Mouse (Mus musculus): Measurements from ENCODE around the gene Atp9a.

Atp9a gene

GRCm38 (mm10) chr2:168660344-168660743, 81.9 kb downstream of the Atp9a start:
- in situ Hi-C loops (cut with MboI; ENCODE audit: low pct_unique_long_range_greater_than_20kb in 1 of 2, low sequenced_read_pairs in 2 of 2, unreplicated experiment in 1 of 2) = no loop called here

GRCm38 (mm10) chr2:168658551-168658950, 83.7 kb downstream of the Atp9a start:
- in situ Hi-C loops (cut with MboI; ENCODE audit: low pct_unique_long_range_greater_than_20kb in 1 of 2, low sequenced_read_pairs in 2 of 2, unreplicated experiment in 1 of 2) = no loop called here

- in situ Hi-C loops (cut with MboI; ENCODE audit: low pct_unique_long_range_greater_than_20kb in 1 of 2, low sequenced_read_pairs in 2 of 2, unreplicated experiment in 1 of 2) = no loop called here
These were observed 85.5 kb downstream of the Atp9a start for GRCm38 (mm10) chr2:168656569-168657308.

GRCm38 (mm10) chr2:168654983-168655669, 87.1 kb downstream of the Atp9a start:
- in situ Hi-C loops (cut with MboI; ENCODE audit: low pct_unique_long_range_greater_than_20kb in 1 of 2, low sequenced_read_pairs in 2 of 2, unreplicated experiment in 1 of 2) = no loop called here

GRCm38 (mm10) chr2:168654482-168654881, 87.7 kb downstream of the Atp9a start:
- in situ Hi-C loops (cut with MboI; ENCODE audit: low pct_unique_long_range_greater_than_20kb in 1 of 2, low sequenced_read_pairs in 2 of 2, unreplicated experiment in 1 of 2) = no loop called here

- in situ Hi-C loops (cut with MboI; ENCODE audit: low pct_unique_long_range_greater_than_20kb in 1 of 2, low sequenced_read_pairs in 2 of 2, unreplicated experiment in 1 of 2) = no loop called here
These were observed 90.5 kb downstream of the Atp9a start for GRCm38 (mm10) chr2:168651757-168652156.

GRCm38 (mm10) chr2:168648171-168648570, 94.0 kb downstream of the Atp9a start:
- in situ Hi-C loops (cut with MboI; ENCODE audit: low pct_unique_long_range_greater_than_20kb in 1 of 2, low sequenced_read_pairs in 2 of 2, unreplicated experiment in 1 of 2) = loop anchor here in 1 of 2 experiments (25.0 kb wide), 1 partner anchor 386 kb away; no protein-coding TSS in a partner anchor

GRCm38 (mm10) chr2:168644855-168645254, 97.4 kb downstream of the Atp9a start:
- in situ Hi-C loops (cut with MboI; ENCODE audit: low pct_unique_long_range_greater_than_20kb in 1 of 2, low sequenced_read_pairs in 2 of 2, unreplicated experiment in 1 of 2) = loop anchor here in 1 of 2 experiments (25.0 kb wide), 1 partner anchor 383 kb away; no protein-coding TSS in a partner anchor

- in situ Hi-C loops (cut with MboI; ENCODE audit: low pct_unique_long_range_greater_than_20kb in 1 of 2, low sequenced_read_pairs in 2 of 2, unreplicated experiment in 1 of 2) = loop anchor here in 1 of 2 experiments (25.0 kb wide), 1 partner anchor 381 kb away; no protein-coding TSS in a partner anchor
These were observed 98.6 kb downstream of the Atp9a start for GRCm38 (mm10) chr2:168643524-168644177.

- in situ Hi-C loops (cut with MboI; ENCODE audit: low pct_unique_long_range_greater_than_20kb in 1 of 2, low sequenced_read_pairs in 2 of 2, unreplicated experiment in 1 of 2) = loop anchor here in 1 of 2 experiments (25.0 kb wide), 1 partner anchor 380 kb away; no protein-coding TSS in a partner anchor
These were observed 100.0 kb downstream of the Atp9a start for GRCm38 (mm10) chr2:168642187-168642586.

- in situ Hi-C loops (cut with MboI; ENCODE audit: low pct_unique_long_range_greater_than_20kb in 1 of 2, low sequenced_read_pairs in 2 of 2, unreplicated experiment in 1 of 2) = loop anchor here in 1 of 2 experiments (25.0 kb wide), 1 partner anchor 378 kb away; no protein-coding TSS in a partner anchor
These were observed 101.7 kb downstream of the Atp9a start for GRCm38 (mm10) chr2:168640460-168640859.

GRCm38 (mm10) chr2:168634881-168635280, 107.3 kb downstream of the Atp9a start:
- in situ Hi-C loops (cut with MboI; ENCODE audit: low pct_unique_long_range_greater_than_20kb in 1 of 2, low sequenced_read_pairs in 2 of 2, unreplicated experiment in 1 of 2) = loop anchor here (5.0 to 25.0 kb wide), 3 partner anchors 160 to 373 kb away; no protein-coding TSS in a partner anchor

GRCm38 (mm10) chr2:168633301-168633816, 108.8 kb downstream of the Atp9a start:
- in situ Hi-C loops (cut with MboI; ENCODE audit: low pct_unique_long_range_greater_than_20kb in 1 of 2, low sequenced_read_pairs in 2 of 2, unreplicated experiment in 1 of 2) = loop anchor here (5.0 to 25.0 kb wide), 3 partner anchors 159 to 371 kb away; no protein-coding TSS in a partner anchor

GRCm38 (mm10) chr2:168632543-168632942, 109.7 kb downstream of the Atp9a start:
- in situ Hi-C loops (cut with MboI; ENCODE audit: low pct_unique_long_range_greater_than_20kb in 1 of 2, low sequenced_read_pairs in 2 of 2, unreplicated experiment in 1 of 2) = loop anchor here (5.0 to 25.0 kb wide), 3 partner anchors 158 to 370 kb away; no protein-coding TSS in a partner anchor

- in situ Hi-C loops (cut with MboI; ENCODE audit: low pct_unique_long_range_greater_than_20kb in 1 of 2, low sequenced_read_pairs in 2 of 2, unreplicated experiment in 1 of 2) = loop anchor here in 1 of 2 experiments (25.0 kb wide), 1 partner anchor 366 kb away; no protein-coding TSS in a partner anchor
These were observed 113.4 kb downstream of the Atp9a start for GRCm38 (mm10) chr2:168628787-168629186.

- in situ Hi-C loops (cut with MboI; ENCODE audit: low pct_unique_long_range_greater_than_20kb in 1 of 2, low sequenced_read_pairs in 2 of 2, unreplicated experiment in 1 of 2) = loop anchor here in 1 of 2 experiments (25.0 kb wide), 1 partner anchor 366 kb away; no protein-coding TSS in a partner anchor
These were observed 114.1 kb downstream of the Atp9a start for GRCm38 (mm10) chr2:168627829-168628770.

- in situ Hi-C loops (cut with MboI; ENCODE audit: low pct_unique_long_range_greater_than_20kb in 1 of 2, low sequenced_read_pairs in 2 of 2, unreplicated experiment in 1 of 2) = loop anchor here in 1 of 2 experiments (25.0 kb wide), 1 partner anchor 364 kb away; no protein-coding TSS in a partner anchor
These were observed 115.8 kb downstream of the Atp9a start for GRCm38 (mm10) chr2:168626385-168626784.

Measured in mouse embryonic stem cell (cell line).